Mouse (Mus musculus) gastrocnemius, postnatal 25 days (tissue): ENCODE measurements around the gene Erp44. TPM values are rescaled to one million over a fixed set of nuclear protein-coding genes. Genes with fewer than 3 reads are reported as not detected.

Experiments
- DNase-seq: peaks from one replicate; pipeline ENCODE4 v3.0.0; 2022
- microRNA-seq, 2 experiments: library from miRNA; unstranded; fragments of <30 nt; microRNA quantifications; one replicate each; pipeline ENCODE4 v1.2.0; 2021; ENCODE audit warnings: borderline replicate concordance in 2 of 2
- total RNA-seq, 2 experiments: library from RNA; stranded (reverse); gene quantifications; 1 replicate in 1 of 2; 2 replicates in 1 of 2; pipeline ENCODE4 v1.2.3; 2021

Gene Erp44
- total RNA-seq, 2 experiments from 2014 or later = 27.4 to 31.3 TPM

- DNase-seq = no peak
Measured at GRCm38 (mm10) chr4:48239046-48239445, 40.3 kb downstream of the Erp44 start.

GRCm38 (mm10) chr4:48236721-48237120, 42.6 kb downstream of the Erp44 start:
- DNase-seq = no peak

GRCm38 (mm10) chr4:48226800-48227199, 52.6 kb downstream of the Erp44 start:
- DNase-seq = no peak

- DNase-seq = no peak
Measured at GRCm38 (mm10) chr4:48225604-48226003, 53.8 kb downstream of the Erp44 start.

GRCm38 (mm10) chr4:48225173-48225572, 54.2 kb downstream of the Erp44 start:
- DNase-seq = peak; percentile 34

GRCm38 (mm10) chr4:48203564-48203963, 75.8 kb downstream of the Erp44 start:
- no peak for DNase-seq

GRCm38 (mm10) chr4:48198447-48198846, 80.9 kb downstream of the Erp44 start:
- DNase-seq = no peak

GRCm38 (mm10) chr4:48197925-48198324, 81.4 kb downstream of the Erp44 start:
- no peak for DNase-seq

GRCm38 (mm10) chr4:48182115-48182806, 97.1 kb downstream of the Erp44 start:
- no peak for DNase-seq

- DNase-seq = no peak
Measured at GRCm38 (mm10) chr4:48181366-48181765, 98.0 kb downstream of the Erp44 start.

- DNase-seq = no peak
Measured at GRCm38 (mm10) chr4:48180922-48181321, 98.4 kb downstream of the Erp44 start.

GRCm38 (mm10) chr4:48175666-48176065, 103.7 kb downstream of the Erp44 start:
- DNase-seq = no peak

GRCm38 (mm10) chr4:48163851-48164250, 115.5 kb downstream of the Erp44 start:
- no peak for DNase-seq

- DNase-seq = no peak
Measured at GRCm38 (mm10) chr4:48160386-48160785, 119.0 kb downstream of the Erp44 start.

- DNase-seq = no peak
Measured at GRCm38 (mm10) chr4:48155864-48156263, 123.5 kb downstream of the Erp44 start.

- DNase-seq = no peak
Measured at GRCm38 (mm10) chr4:48153229-48153628, 126.1 kb downstream of the Erp44 start.

GRCm38 (mm10) chr4:48149492-48149891, 129.9 kb downstream of the Erp44 start:
- no peak for DNase-seq

Small RNAs within 50 kb of the gene (microRNA-seq; reads per million reads assigned to microRNA genes)
- 0 reads per million in 2 experiments for gene Mir1958

Other genes with a start within 250 kb of the Erp44 start
- gene Nr4a3, start 234.4 kb downstream of the Erp44 start, total RNA-seq = 10 to 100 TPM in 1 of 2 experiments, 1 to 10 TPM in 1; 6.1 to 11.0 TPM
- gene Stx17, start 154.6 kb downstream of the Erp44 start, total RNA-seq = 10 to 100 TPM; 23.4 to 27.3 TPM
- 1 to 10 TPM; 2.1 to 2.7 TPM for gene Invs, start 202 bp upstream of the Erp44 start, total RNA-seq
- gene Tex10, start 193.9 kb upstream of the Erp44 start, total RNA-seq = 1 to 10 TPM; 8.6 to 8.7 TPM